Mouse (Mus musculus): ENCODE results near the gene Tnfrsf21. TPM values are rescaled to one million over a fixed set of nuclear protein-coding genes. Genes with fewer than 3 reads are reported as not detected.
A peak's percentile ranks its signal among the peaks of the same experiment; 100 is the strongest.

Tnfrsf21 gene
- polyA plus RNA-seq, 1 experiment from 2014 or later: 11.9 TPM

DNA sequence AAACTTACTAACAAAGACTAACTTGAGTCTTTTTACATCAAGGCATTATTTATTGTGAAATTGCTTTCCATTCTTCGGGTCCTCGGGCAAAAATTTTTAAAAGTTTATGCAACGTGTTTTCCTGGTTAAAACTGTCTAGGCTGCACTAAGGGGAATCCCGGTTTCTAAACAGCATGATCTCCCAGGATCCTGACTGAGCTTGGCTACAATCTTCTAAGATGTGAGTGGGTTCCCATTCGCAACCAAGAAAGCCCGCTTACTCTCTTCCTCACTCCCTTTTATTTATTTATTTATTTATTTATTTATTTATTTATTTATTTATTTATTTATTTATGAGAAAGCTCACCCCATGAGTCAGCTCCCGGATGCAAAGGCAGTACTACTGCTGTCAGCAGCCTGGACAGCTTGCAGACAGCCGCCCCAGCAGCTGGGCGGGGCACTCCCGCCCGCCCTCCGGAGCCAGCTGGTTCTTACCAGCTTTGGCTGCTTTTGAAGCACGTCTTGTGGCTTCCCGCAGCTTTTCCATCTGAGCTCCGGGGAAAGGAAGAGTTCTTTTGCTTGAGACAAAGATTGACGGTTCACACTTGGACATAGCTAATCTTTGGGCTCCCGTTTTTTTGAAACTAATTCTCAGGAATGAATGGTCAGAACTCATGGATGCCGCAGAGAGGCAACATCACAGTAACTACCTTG lies 60.6 kb downstream of the Tnfrsf21 start:
- Histone ChIP-seq H3K9me3 (replicated peaks) (no peaks in the 10 kb centered on the region), H3K9ac (peak overlapping the region; percentile 41; the same call in 1 of the 2 replicates), H3K4me2 (peak overlapping the region; percentile 57), H3K27ac (ENCODE audit: poor library complexity, severe bottlenecking) (peak overlapping the region; percentile 51; the same call in 1 of the 2 replicates), H3K4me1 (replicated peaks) (peaks cover 9% of the 10 kb centered on the region), H3K36me3 (no peaks in the 10 kb centered on the region), H3K27me3 (replicated peaks) (no peaks in the 10 kb centered on the region), H3K4me3 (peak overlapping the region; percentile 24; the same call in 1 of the 2 replicates)
- ATAC-seq (ENCODE audit: insufficient number of reproducible peaks, low FRiP score): peak; percentile 95
- 26% methylated on average over 18 of the region's 18 CpGs for WGBS

DNA sequence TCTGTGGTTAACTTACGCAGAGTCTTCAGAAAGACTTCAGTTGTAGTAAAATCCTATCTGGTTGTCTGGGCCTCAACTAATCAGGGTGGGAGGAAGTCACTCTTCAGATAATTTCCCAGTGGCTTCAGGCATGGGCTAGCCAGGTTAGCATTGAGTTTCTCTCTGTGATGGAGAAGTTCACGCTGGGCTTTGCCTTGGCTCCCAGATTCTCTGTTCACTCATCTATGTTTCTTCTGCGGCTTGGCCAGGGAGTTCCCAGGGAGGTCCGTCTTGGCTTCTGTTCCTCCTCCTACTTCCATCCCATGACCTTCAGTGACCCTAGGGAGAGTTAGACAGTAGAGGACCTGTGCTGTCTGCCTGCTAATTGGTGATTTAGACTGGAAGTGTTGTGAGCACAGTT lies 61.2 kb downstream of the Tnfrsf21 start:
- no peaks in the 10 kb centered on the region for H3K27me3 ChIP-seq (replicated peaks)
- H3K9me3 ChIP-seq (replicated peaks): no peaks in the 10 kb centered on the region
- H3K27ac ChIP-seq (ENCODE audit: poor library complexity, severe bottlenecking): peak overlapping the region; percentile 51; the same call in 1 of the 2 replicates
- peak overlapping the region; percentile 41 for H3K9ac ChIP-seq
- peak; percentile 26; the same call in 1 of the 2 replicates for ATAC-seq (ENCODE audit: insufficient number of reproducible peaks, low FRiP score)
- no peaks in the 10 kb centered on the region for H3K36me3 ChIP-seq
- peak overlapping the region; percentile 24; the same call in 1 of the 2 replicates for H3K4me3 ChIP-seq
- peak overlapping the region; percentile 57 for H3K4me2 ChIP-seq
- H3K4me1 ChIP-seq (replicated peaks): peaks cover 9% of the 10 kb centered on the region
- WGBS: 36% methylated on average over 4 of the region's 4 CpGs

DNA sequence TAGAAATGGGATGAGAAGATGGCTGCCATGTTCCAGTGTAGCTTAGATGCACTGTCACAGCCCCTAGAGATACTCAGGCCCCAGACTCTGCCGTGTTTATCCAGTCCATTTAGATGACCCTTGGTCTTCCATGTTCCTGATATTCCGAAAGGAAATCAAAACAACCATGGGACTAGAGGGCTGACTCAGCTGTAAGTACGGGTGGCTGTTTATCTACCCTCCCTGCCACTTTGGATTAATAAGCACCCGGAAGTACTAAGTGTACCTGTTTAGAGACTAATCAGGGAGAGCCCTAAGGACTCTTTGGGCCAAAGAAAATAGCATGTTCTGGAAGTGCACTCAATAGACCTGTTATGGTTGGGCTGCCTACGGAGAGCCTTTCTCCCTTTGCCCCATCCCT lies 64.9 kb downstream of the Tnfrsf21 start:
- no peak overlapping the region for H3K9ac ChIP-seq
- no peaks in the 10 kb centered on the region for H3K27me3 ChIP-seq (replicated peaks)
- WGBS: 73% methylated on average over 5 of the region's 5 CpGs
- peaks cover 9% of the 10 kb centered on the region for H3K4me1 ChIP-seq (replicated peaks)
- no peak for ATAC-seq (ENCODE audit: insufficient number of reproducible peaks, low FRiP score)
- H3K36me3 ChIP-seq: peaks cover 9% of the 10 kb centered on the region; the same call in 1 of the 2 replicates
- no peaks in the 10 kb centered on the region for H3K9me3 ChIP-seq (replicated peaks)
- H3K4me2 ChIP-seq: no peak overlapping the region
- H3K4me3 ChIP-seq: no peak overlapping the region
- H3K27ac ChIP-seq (ENCODE audit: poor library complexity, severe bottlenecking): no peak overlapping the region

DNA sequence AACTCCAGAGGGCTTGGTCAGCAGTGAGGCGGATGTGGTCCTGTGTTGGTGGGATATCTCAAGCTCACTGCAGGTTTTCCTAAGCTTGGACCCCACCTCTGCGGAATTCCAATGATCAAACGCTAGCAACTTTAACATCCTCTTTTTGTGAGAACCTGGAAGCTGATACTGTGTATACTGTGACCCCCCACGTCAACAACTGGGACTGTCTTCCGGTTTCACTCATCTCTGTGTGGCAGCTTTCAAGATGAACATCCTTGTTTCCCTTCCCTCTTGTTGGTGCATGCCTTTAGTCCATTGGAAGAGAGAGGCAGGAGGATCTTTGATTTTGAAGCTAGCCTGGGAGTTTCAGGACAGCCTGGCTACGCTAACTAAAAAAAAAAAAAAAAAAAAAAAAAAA lies 73.1 kb downstream of the Tnfrsf21 start:
- Histone ChIP-seq H3K27ac (ENCODE audit: poor library complexity, severe bottlenecking) (no peak overlapping the region), H3K36me3 (peaks cover 11% of the 10 kb centered on the region; the same call in 1 of the 2 replicates), H3K4me2 (no peak overlapping the region), H3K4me1 (replicated peaks) (no peaks in the 10 kb centered on the region), H3K27me3 (replicated peaks) (no peaks in the 10 kb centered on the region), H3K9me3 (replicated peaks) (no peaks in the 10 kb centered on the region), H3K9ac (no peak overlapping the region), H3K4me3 (no peak overlapping the region)
- WGBS: 88% methylated on average over 6 of the region's 6 CpGs
- no peak for ATAC-seq (ENCODE audit: insufficient number of reproducible peaks, low FRiP score)

DNA sequence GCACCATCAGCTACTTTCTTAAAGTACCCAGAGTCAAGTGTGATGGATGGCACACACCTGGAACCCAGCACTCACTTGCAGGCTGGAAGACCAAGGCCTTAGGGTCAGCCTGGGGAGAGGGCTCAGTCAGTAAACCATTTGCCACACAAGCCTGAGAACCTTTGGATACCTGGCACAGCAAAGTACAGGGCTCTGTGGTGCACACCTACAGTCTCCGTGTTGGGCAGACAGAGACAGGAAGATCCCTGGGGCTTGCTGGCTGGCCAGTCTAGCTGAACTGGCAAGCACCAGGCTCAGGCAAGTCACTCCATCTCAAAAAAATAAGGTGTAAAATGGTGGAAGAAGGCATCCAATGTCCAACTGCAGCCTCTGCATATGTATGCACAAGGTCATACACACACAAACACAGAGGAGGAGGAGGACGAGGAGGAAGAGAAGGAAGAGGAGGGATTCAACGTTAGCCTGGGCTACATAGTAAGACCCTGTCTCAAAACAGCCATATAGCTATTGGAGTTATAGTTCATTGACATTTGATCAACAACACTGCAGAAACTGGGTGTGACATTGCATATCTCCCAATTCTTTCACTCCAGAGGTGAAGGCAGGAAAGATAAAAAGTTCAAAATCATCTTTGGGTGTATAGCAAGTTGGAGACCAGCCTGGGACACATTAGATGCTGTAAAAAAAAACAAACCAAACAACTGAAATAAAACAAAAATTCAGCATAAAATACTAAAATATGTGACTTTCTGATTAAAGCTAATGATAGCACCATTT lies 74.8 kb downstream of the Tnfrsf21 start:
- no peak for ATAC-seq (ENCODE audit: insufficient number of reproducible peaks, low FRiP score)
- peaks cover 2% of the 10 kb centered on the region; the same call in 1 of the 2 replicates for H3K36me3 ChIP-seq
- H3K9ac ChIP-seq: no peak overlapping the region
- H3K27me3 ChIP-seq (replicated peaks): no peaks in the 10 kb centered on the region
- no peaks in the 10 kb centered on the region for H3K9me3 ChIP-seq (replicated peaks)
- no peaks in the 10 kb centered on the region for H3K4me1 ChIP-seq (replicated peaks)
- WGBS: 74% methylated on average over 3 of the region's 3 CpGs
- no peak overlapping the region for H3K4me2 ChIP-seq
- no peak overlapping the region for H3K27ac ChIP-seq (ENCODE audit: poor library complexity, severe bottlenecking)
- H3K4me3 ChIP-seq: no peak overlapping the region

DNA sequence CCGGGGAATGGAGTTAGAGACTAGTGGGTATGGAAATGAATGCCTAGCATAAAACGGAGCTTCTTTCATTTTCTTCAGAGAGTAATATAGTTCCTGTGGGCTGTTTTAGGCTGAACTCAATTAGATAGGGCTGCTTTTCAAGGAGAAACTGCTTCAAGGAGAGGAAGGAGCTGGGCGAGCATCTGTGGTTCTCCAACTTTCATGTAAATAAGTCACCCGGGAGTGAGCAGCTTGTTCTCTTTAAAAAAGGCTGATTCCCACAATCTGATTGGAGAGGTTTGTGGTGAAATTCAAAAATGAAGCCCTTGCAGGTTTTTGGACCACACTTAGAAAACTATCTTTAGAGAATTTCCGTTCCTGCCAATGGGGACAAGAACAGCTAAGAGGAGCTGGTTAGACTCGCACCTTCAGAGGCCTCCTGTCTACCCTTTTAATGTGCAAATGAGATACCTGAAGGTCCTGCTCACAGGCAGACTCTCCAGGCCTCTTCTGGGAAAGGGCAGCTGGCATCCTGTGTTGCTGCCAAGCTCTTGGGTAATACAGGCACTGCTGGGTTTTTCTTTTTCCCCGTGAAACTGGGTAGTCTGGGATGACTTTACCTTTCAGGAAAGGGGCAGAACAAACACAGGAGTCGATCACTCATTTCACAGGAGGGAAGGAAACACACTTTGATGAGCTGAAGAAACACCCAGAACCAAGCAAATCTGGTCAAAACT lies 76.1 kb downstream of the Tnfrsf21 start:
- Histone ChIP-seq H3K27me3 (replicated peaks) (no peaks in the 10 kb centered on the region), H3K9ac (no peak overlapping the region), H3K36me3 (peaks cover 2% of the 10 kb centered on the region; the same call in 1 of the 2 replicates), H3K9me3 (replicated peaks) (no peaks in the 10 kb centered on the region), H3K4me2 (no peak overlapping the region), H3K4me1 (replicated peaks) (no peaks in the 10 kb centered on the region), H3K27ac (ENCODE audit: poor library complexity, severe bottlenecking) (no peak overlapping the region), H3K4me3 (no peak overlapping the region)
- ATAC-seq (ENCODE audit: insufficient number of reproducible peaks, low FRiP score): no peak
- 43% methylated on average over 8 of the region's 8 CpGs for WGBS

DNA sequence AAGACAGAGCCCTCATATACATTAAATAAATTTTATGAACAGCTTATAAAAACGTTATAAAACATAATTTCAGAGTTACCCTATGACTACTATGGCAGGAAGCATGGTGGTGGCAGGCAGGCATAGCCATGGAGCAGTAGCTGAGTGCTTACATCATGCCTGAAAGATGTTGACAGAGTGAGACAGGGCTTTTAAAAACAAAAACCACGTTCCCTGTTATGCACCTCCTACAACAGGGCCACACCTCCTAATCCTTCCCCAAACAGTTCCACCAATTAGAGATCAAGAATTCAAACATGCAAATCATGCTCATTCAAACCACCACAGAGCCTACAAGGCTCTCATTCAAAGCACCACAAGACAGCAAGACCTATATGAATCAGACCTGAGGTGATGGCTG lies 77.9 kb downstream of the Tnfrsf21 start:
- H3K27me3 ChIP-seq (replicated peaks): no peaks in the 10 kb centered on the region
- no peak overlapping the region for H3K4me3 ChIP-seq
- no peaks in the 10 kb centered on the region for H3K9me3 ChIP-seq (replicated peaks)
- no peak overlapping the region for H3K9ac ChIP-seq
- no peak overlapping the region for H3K27ac ChIP-seq (ENCODE audit: poor library complexity, severe bottlenecking)
- no peak for ATAC-seq (ENCODE audit: insufficient number of reproducible peaks, low FRiP score)
- H3K4me1 ChIP-seq (replicated peaks): no peaks in the 10 kb centered on the region
- no peak overlapping the region for H3K4me2 ChIP-seq
- 43% methylated on average over 2 of the region's 2 CpGs for WGBS
- H3K36me3 ChIP-seq: no peaks in the 10 kb centered on the region

DNA sequence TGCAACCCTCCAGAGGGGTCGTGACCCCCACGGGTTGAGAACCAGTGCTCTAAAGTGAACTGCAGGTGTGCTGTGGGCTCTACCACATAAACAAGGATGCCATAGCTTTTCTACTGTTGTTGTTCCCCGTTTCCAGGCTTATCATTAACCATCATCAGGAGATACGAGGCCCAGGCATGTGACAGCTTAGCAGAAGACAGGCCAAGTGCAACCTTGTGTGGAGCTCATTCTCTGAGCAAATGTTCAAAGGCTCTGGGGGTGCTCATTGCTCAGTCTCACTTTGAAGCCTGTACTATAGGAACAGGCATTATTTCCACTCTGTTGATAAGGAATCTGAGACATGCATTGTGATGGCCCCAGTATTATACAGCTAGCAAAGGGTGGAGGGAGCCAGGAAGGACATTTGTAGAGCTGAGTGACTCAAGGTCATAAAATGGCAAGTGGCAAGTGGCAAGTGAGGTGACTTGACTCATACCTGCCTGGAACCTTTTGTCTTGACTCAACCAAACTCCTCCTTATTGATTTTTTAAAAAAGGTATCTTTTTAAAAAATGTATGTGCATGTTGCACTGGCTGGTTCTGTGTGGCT lies 80.8 kb downstream of the Tnfrsf21 start:
- no peaks in the 10 kb centered on the region for H3K9me3 ChIP-seq (replicated peaks)
- no peak overlapping the region for H3K4me2 ChIP-seq
- no peak for ATAC-seq (ENCODE audit: insufficient number of reproducible peaks, low FRiP score)
- H3K4me3 ChIP-seq: no peak overlapping the region
- no peaks in the 10 kb centered on the region for H3K36me3 ChIP-seq
- no peak overlapping the region for H3K27ac ChIP-seq (ENCODE audit: poor library complexity, severe bottlenecking)
- 60% methylated on average over 4 of the region's 4 CpGs for WGBS
- H3K9ac ChIP-seq: no peak overlapping the region
- no peaks in the 10 kb centered on the region for H3K4me1 ChIP-seq (replicated peaks)
- no peaks in the 10 kb centered on the region for H3K27me3 ChIP-seq (replicated peaks)

DNA sequence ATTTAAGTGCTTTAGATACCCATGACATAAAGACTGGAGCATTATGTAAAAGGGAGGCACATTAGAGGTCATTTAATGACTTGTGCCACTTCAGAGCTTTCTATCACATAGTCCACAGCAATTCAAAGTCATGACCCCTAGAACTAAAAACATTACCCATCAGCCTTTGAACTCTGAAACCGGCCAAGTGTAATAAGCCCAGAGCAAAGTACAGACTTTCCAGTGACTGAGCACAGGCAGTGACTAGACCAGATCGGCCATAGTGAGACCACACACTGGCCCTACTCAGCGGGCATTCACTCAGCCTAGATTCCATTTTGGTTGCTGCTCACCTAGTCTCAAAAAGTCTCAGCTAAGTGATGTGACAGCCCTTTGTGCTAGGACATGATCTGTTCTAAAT lies 89.8 kb downstream of the Tnfrsf21 start:
- H3K27me3 ChIP-seq (replicated peaks): no peaks in the 10 kb centered on the region
- H3K4me3 ChIP-seq: no peak overlapping the region
- H3K9ac ChIP-seq: no peak overlapping the region
- H3K4me1 ChIP-seq (replicated peaks): no peaks in the 10 kb centered on the region
- H3K36me3 ChIP-seq: no peaks in the 10 kb centered on the region
- 78% methylated on average over 3 of the region's 3 CpGs for WGBS
- no peak overlapping the region for H3K4me2 ChIP-seq
- ATAC-seq (ENCODE audit: insufficient number of reproducible peaks, low FRiP score): no peak
- H3K27ac ChIP-seq (ENCODE audit: poor library complexity, severe bottlenecking): no peak overlapping the region
- no peaks in the 10 kb centered on the region for H3K9me3 ChIP-seq (replicated peaks)

DNA sequence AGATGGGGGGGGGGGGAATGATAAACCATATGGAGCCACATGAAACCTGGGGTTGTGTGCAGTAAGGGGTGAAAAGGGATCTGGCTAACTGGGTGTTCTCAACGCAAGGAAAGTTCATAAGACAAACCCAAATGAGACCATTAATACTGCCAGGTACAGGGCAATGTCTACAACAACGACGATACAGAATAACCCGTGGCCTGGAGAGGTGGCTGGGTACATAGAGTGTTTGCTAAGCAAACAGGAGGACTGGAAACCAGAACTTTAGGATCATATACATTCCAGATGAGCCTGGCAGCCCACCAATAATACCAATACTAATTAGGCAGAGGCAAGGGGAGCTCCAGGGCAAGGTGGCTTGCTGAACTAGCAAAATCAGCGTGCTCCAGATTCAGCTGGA lies 91.0 kb downstream of the Tnfrsf21 start:
- Histone ChIP-seq H3K4me2 (no peak overlapping the region), H3K27ac (ENCODE audit: poor library complexity, severe bottlenecking) (no peak overlapping the region), H3K4me1 (replicated peaks) (no peaks in the 10 kb centered on the region), H3K36me3 (no peaks in the 10 kb centered on the region), H3K9me3 (replicated peaks) (no peaks in the 10 kb centered on the region), H3K9ac (no peak overlapping the region), H3K4me3 (no peak overlapping the region), H3K27me3 (replicated peaks) (no peaks in the 10 kb centered on the region)
- ATAC-seq (ENCODE audit: insufficient number of reproducible peaks, low FRiP score): no peak
- 76% methylated on average over 5 of the region's 5 CpGs for WGBS

DNA sequence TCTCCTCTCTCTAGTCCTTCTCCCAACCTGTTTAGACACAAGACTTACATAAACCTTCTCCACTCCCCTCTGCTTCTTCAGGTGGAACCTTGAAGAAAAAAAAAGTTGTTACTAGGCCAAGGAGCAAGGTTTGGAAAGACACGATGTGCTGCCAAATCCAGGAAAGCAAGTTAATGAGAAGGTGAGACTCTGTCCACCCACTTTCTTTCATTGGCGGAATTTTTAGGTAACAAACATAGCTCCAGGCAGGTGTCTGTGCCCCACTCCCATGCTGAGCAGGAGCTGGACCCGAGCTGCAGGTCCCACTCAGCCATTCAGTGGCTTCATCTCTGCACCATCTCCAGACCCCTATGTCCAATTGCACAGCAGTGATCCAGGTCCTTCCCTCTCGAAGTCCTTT lies 93.1 kb downstream of the Tnfrsf21 start:
- Histone ChIP-seq H3K27me3 (replicated peaks) (no peaks in the 10 kb centered on the region), H3K4me1 (replicated peaks) (no peaks in the 10 kb centered on the region), H3K27ac (ENCODE audit: poor library complexity, severe bottlenecking) (no peak overlapping the region), H3K9ac (no peak overlapping the region), H3K9me3 (replicated peaks) (no peaks in the 10 kb centered on the region), H3K4me3 (no peak overlapping the region), H3K4me2 (no peak overlapping the region), H3K36me3 (no peaks in the 10 kb centered on the region)
- no peak for ATAC-seq (ENCODE audit: insufficient number of reproducible peaks, low FRiP score)
- 72% methylated on average over 4 of the region's 4 CpGs for WGBS

All from heart, embryonic 12.5 days (tissue).